Mouse (Mus musculus): ENCODE measurements at regions not wholly inside any gene's neighbourhood (a gene's known extent, or its start where the extent isn't known, plus 50 kb on each side); places are given as distances from the start of the nearest gene placed in this dataset.

GRCm38 (mm10) chr1:159034952-159035351, 54.7 kb upstream of the Pappa2 start:
- intact Hi-C loops (cut with DNase I): no loop called here
- DNase-seq (ENCODE audit: low spot score): peak; percentile 72

- DNase-seq (ENCODE audit: low spot score): no peak
Observed at GRCm38 (mm10) chr1:159036371-159036770, 56.1 kb upstream of the Pappa2 start.

GRCm38 (mm10) chr1:159045870-159046385, 65.6 kb upstream of the Pappa2 start:
- no peak for DNase-seq (ENCODE audit: low spot score)
- intact Hi-C loops (cut with DNase I): no loop called here

More at GRCm38 (mm10) chr1:159036371-159036770, 56.1 kb upstream of the Pappa2 start:
- intact Hi-C loops (cut with DNase I): no loop called here

- intact Hi-C loops (cut with DNase I): no loop called here
- no peak for DNase-seq (ENCODE audit: low spot score)
Observed at GRCm38 (mm10) chr1:159065024-159065423, 84.7 kb upstream of the Pappa2 start.

GRCm38 (mm10) chr1:159099205-159099604, 118.9 kb upstream of the Pappa2 start:
- intact Hi-C loops (cut with DNase I): no loop called here

GRCm38 (mm10) chr1:159122201-159122600, 109.9 kb upstream of the Cop1 start:
- DNase-seq (ENCODE audit: low spot score): no peak
- intact Hi-C loops (cut with DNase I): no loop called here

More at GRCm38 (mm10) chr1:159099205-159099604, 118.9 kb upstream of the Pappa2 start:
- DNase-seq (ENCODE audit: low spot score): no peak

- no peak for DNase-seq (ENCODE audit: low spot score)
- intact Hi-C loops (cut with DNase I): no loop called here
Observed at GRCm38 (mm10) chr1:159124874-159125273, 107.2 kb upstream of the Cop1 start.

GRCm38 (mm10) chr1:159135301-159135700, 96.8 kb upstream of the Cop1 start:
- intact Hi-C loops (cut with DNase I): loop anchor here (1.0 to 2.0 kb wide), 3 partner anchors 182 to 464 kb away; no protein-coding TSS in a partner anchor
- peak; percentile 37 for DNase-seq (ENCODE audit: low spot score)

GRCm38 (mm10) chr1:159147788-159148497, 84.2 kb upstream of the Cop1 start:
- intact Hi-C loops (cut with DNase I): no loop called here
- DNase-seq (ENCODE audit: low spot score): no peak

GRCm38 (mm10) chr1:159148498-159149187, 83.5 kb upstream of the Cop1 start:
- intact Hi-C loops (cut with DNase I): no loop called here
- DNase-seq (ENCODE audit: low spot score): no peak

- DNase-seq (ENCODE audit: low spot score): no peak
- intact Hi-C loops (cut with DNase I): no loop called here
Observed at GRCm38 (mm10) chr1:159149207-159149606, 82.9 kb upstream of the Cop1 start.

GRCm38 (mm10) chr1:159149721-159150120, 82.4 kb upstream of the Cop1 start:
- intact Hi-C loops (cut with DNase I): no loop called here
- DNase-seq (ENCODE audit: low spot score): no peak

GRCm38 (mm10) chr1:159150351-159150750, 81.8 kb upstream of the Cop1 start:
- no peak for DNase-seq (ENCODE audit: low spot score)
- intact Hi-C loops (cut with DNase I): no loop called here

- no peak for DNase-seq (ENCODE audit: low spot score)
- intact Hi-C loops (cut with DNase I): no loop called here
Observed at GRCm38 (mm10) chr1:159156428-159156827, 75.7 kb upstream of the Cop1 start.

- intact Hi-C loops (cut with DNase I): no loop called here
- DNase-seq (ENCODE audit: low spot score): no peak
Observed at GRCm38 (mm10) chr1:159160035-159160960, 71.8 kb upstream of the Cop1 start.

- peak; percentile 69 for DNase-seq (ENCODE audit: low spot score)
Observed at GRCm38 (mm10) chr1:159163113-159163885, 68.8 kb upstream of the Cop1 start.

GRCm38 (mm10) chr1:159182031-159182430, 50.1 kb upstream of the Cop1 start:
- intact Hi-C loops (cut with DNase I): no loop called here
- no peak for DNase-seq (ENCODE audit: low spot score)

More at GRCm38 (mm10) chr1:159163113-159163885, 68.8 kb upstream of the Cop1 start:
- intact Hi-C loops (cut with DNase I): no loop called here
